Mouse (Mus musculus): Measurements from ENCODE around the gene Atp5g3. TPM values are rescaled to one million over a fixed set of nuclear protein-coding genes. Genes with fewer than 3 reads are reported as not detected.

Atp5g3 gene
- polyA plus RNA-seq, 1 experiment = 1,803 TPM

- no peaks in the 10 kb centered on the region for H3K27me3 ChIP-seq (replicated peaks; ENCODE audit: control insufficient read depth, insufficient read depth, low read length)
- no peaks in the 10 kb centered on the region; the same call in 1 of the 2 replicates for H3K4me1 ChIP-seq (ENCODE audit: control insufficient read depth, insufficient read depth, low read length)
- no peaks in the 10 kb centered on the region for H3K36me3 ChIP-seq (ENCODE audit: control insufficient read depth, insufficient read depth, low read length)
- 69% methylated on average over 1 of the region's 1 CpGs for WGBS
- DNase-seq = no peak
- no peak overlapping the region for H3K27ac ChIP-seq (ENCODE audit: insufficient read depth, low read depth, low read length)
- no peak for TF ChIP-seq POLR2A (IDR thresholded peaks at IDR 0.05; ENCODE audit: low read depth, low read length)
- no peak for TF ChIP-seq CTCF (conservative IDR thresholded peaks at IDR 0.05; ENCODE audit: insufficient read depth, insufficient read length, low read depth, low read length)
- H3K4me3 ChIP-seq (ENCODE audit: insufficient read depth, low read depth, low read length) = no peak overlapping the region
Observed at GRCm38 (mm10) chr2:73941281-73941680, 30.2 kb upstream of the Atp5g3 start.

GRCm38 (mm10) chr2:73940471-73940870, 29.3 kb upstream of the Atp5g3 start:
- H3K27ac ChIP-seq (ENCODE audit: insufficient read depth, low read depth, low read length) = no peak overlapping the region
- H3K4me1 ChIP-seq (ENCODE audit: control insufficient read depth, insufficient read depth, low read length) = no peaks in the 10 kb centered on the region; the same call in 1 of the 2 replicates
- no peak overlapping the region for H3K4me3 ChIP-seq (ENCODE audit: insufficient read depth, low read depth, low read length)
- H3K27me3 ChIP-seq (replicated peaks; ENCODE audit: control insufficient read depth, insufficient read depth, low read length) = no peaks in the 10 kb centered on the region
- H3K36me3 ChIP-seq (ENCODE audit: control insufficient read depth, insufficient read depth, low read length) = no peaks in the 10 kb centered on the region
- no peak for DNase-seq
- WGBS = 93% methylated on average over 7 of the region's 7 CpGs
- no peak for TF ChIP-seq CTCF (conservative IDR thresholded peaks at IDR 0.05; ENCODE audit: insufficient read depth, insufficient read length, low read depth, low read length)
- TF ChIP-seq POLR2A (IDR thresholded peaks at IDR 0.05; ENCODE audit: low read depth, low read length) = no peak

- H3K27ac ChIP-seq (ENCODE audit: insufficient read depth, low read depth, low read length) = peak overlapping the region; percentile 65
- no peak for TF ChIP-seq CTCF (conservative IDR thresholded peaks at IDR 0.05; ENCODE audit: insufficient read depth, insufficient read length, low read depth, low read length)
- TF ChIP-seq POLR2A (IDR thresholded peaks at IDR 0.05; ENCODE audit: low read depth, low read length) = no peak
- H3K36me3 ChIP-seq (ENCODE audit: control insufficient read depth, insufficient read depth, low read length) = no peaks in the 10 kb centered on the region
- 68% methylated on average over 2 of the region's 2 CpGs for WGBS
- H3K4me3 ChIP-seq (ENCODE audit: insufficient read depth, low read depth, low read length) = no peak overlapping the region
- no peaks in the 10 kb centered on the region; the same call in 1 of the 2 replicates for H3K4me1 ChIP-seq (ENCODE audit: control insufficient read depth, insufficient read depth, low read length)
- peak; percentile 85 for DNase-seq
- no peaks in the 10 kb centered on the region for H3K27me3 ChIP-seq (replicated peaks; ENCODE audit: control insufficient read depth, insufficient read depth, low read length)
Observed at GRCm38 (mm10) chr2:73938896-73939295, 27.8 kb upstream of the Atp5g3 start.

- no peak overlapping the region for H3K4me3 ChIP-seq (ENCODE audit: insufficient read depth, low read depth, low read length)
- H3K4me1 ChIP-seq (ENCODE audit: control insufficient read depth, insufficient read depth, low read length) = no peaks in the 10 kb centered on the region; the same call in 1 of the 2 replicates
- 82% methylated on average over 8 of the region's 8 CpGs for WGBS
- H3K36me3 ChIP-seq (ENCODE audit: control insufficient read depth, insufficient read depth, low read length) = no peaks in the 10 kb centered on the region
- H3K27me3 ChIP-seq (replicated peaks; ENCODE audit: control insufficient read depth, insufficient read depth, low read length) = no peaks in the 10 kb centered on the region
- H3K27ac ChIP-seq (ENCODE audit: insufficient read depth, low read depth, low read length) = no peak overlapping the region
- DNase-seq = no peak
- no peak for TF ChIP-seq CTCF (conservative IDR thresholded peaks at IDR 0.05; ENCODE audit: insufficient read depth, insufficient read length, low read depth, low read length)
- TF ChIP-seq POLR2A (IDR thresholded peaks at IDR 0.05; ENCODE audit: low read depth, low read length) = no peak
Observed at GRCm38 (mm10) chr2:73932676-73933313, 21.7 kb upstream of the Atp5g3 start.

- Histone ChIP-seq H3K36me3 (ENCODE audit: control insufficient read depth, insufficient read depth, low read length) (no peaks in the 10 kb centered on the region), H3K27me3 (replicated peaks; ENCODE audit: control insufficient read depth, insufficient read depth, low read length) (no peaks in the 10 kb centered on the region), H3K4me1 (ENCODE audit: control insufficient read depth, insufficient read depth, low read length) (no peaks in the 10 kb centered on the region), H3K4me3 (ENCODE audit: insufficient read depth, low read depth, low read length) (no peak overlapping the region), H3K27ac (ENCODE audit: insufficient read depth, low read depth, low read length) (no peak overlapping the region)
- no peak for DNase-seq
- TF ChIP-seq POLR2A (IDR thresholded peaks at IDR 0.05; ENCODE audit: low read depth, low read length) (no peak), CTCF (conservative IDR thresholded peaks at IDR 0.05; ENCODE audit: insufficient read depth, insufficient read length, low read depth, low read length) (no peak)
Observed at GRCm38 (mm10) chr2:73927711-73928110, 16.6 kb upstream of the Atp5g3 start.

GRCm38 (mm10) chr2:73925539-73925938, 14.4 kb upstream of the Atp5g3 start:
- DNase-seq = no peak
- TF ChIP-seq CTCF (conservative IDR thresholded peaks at IDR 0.05; ENCODE audit: insufficient read depth, insufficient read length, low read depth, low read length) (no peak), POLR2A (IDR thresholded peaks at IDR 0.05; ENCODE audit: low read depth, low read length) (no peak)
- 62% methylated on average over 3 of the region's 3 CpGs for whole genome bisulfite sequencing

GRCm38 (mm10) chr2:73925089-73925488, 14.0 kb upstream of the Atp5g3 start:
- DNase-seq = peak; percentile 85
- H3K27ac ChIP-seq (ENCODE audit: insufficient read depth, low read depth, low read length) = no peak overlapping the region
- no peaks in the 10 kb centered on the region for H3K27me3 ChIP-seq (replicated peaks; ENCODE audit: control insufficient read depth, insufficient read depth, low read length)
- WGBS = 15% methylated on average over 5 of the region's 5 CpGs
- H3K36me3 ChIP-seq (ENCODE audit: control insufficient read depth, insufficient read depth, low read length) = no peaks in the 10 kb centered on the region
- no peak overlapping the region for H3K4me3 ChIP-seq (ENCODE audit: insufficient read depth, low read depth, low read length)
- TF ChIP-seq POLR2A (IDR thresholded peaks at IDR 0.05; ENCODE audit: low read depth, low read length) = no peak
- peak; percentile 67 for TF ChIP-seq CTCF (conservative IDR thresholded peaks at IDR 0.05; ENCODE audit: insufficient read depth, insufficient read length, low read depth, low read length)
- H3K4me1 ChIP-seq (ENCODE audit: control insufficient read depth, insufficient read depth, low read length) = no peaks in the 10 kb centered on the region

More at GRCm38 (mm10) chr2:73925539-73925938, 14.4 kb upstream of the Atp5g3 start:
- Histone ChIP-seq H3K36me3 (ENCODE audit: control insufficient read depth, insufficient read depth, low read length) (no peaks in the 10 kb centered on the region), H3K27me3 (replicated peaks; ENCODE audit: control insufficient read depth, insufficient read depth, low read length) (no peaks in the 10 kb centered on the region), H3K27ac (ENCODE audit: insufficient read depth, low read depth, low read length) (no peak overlapping the region), H3K4me1 (ENCODE audit: control insufficient read depth, insufficient read depth, low read length) (no peaks in the 10 kb centered on the region), H3K4me3 (ENCODE audit: insufficient read depth, low read depth, low read length) (no peak overlapping the region)
